In the genomic region with DNA sequence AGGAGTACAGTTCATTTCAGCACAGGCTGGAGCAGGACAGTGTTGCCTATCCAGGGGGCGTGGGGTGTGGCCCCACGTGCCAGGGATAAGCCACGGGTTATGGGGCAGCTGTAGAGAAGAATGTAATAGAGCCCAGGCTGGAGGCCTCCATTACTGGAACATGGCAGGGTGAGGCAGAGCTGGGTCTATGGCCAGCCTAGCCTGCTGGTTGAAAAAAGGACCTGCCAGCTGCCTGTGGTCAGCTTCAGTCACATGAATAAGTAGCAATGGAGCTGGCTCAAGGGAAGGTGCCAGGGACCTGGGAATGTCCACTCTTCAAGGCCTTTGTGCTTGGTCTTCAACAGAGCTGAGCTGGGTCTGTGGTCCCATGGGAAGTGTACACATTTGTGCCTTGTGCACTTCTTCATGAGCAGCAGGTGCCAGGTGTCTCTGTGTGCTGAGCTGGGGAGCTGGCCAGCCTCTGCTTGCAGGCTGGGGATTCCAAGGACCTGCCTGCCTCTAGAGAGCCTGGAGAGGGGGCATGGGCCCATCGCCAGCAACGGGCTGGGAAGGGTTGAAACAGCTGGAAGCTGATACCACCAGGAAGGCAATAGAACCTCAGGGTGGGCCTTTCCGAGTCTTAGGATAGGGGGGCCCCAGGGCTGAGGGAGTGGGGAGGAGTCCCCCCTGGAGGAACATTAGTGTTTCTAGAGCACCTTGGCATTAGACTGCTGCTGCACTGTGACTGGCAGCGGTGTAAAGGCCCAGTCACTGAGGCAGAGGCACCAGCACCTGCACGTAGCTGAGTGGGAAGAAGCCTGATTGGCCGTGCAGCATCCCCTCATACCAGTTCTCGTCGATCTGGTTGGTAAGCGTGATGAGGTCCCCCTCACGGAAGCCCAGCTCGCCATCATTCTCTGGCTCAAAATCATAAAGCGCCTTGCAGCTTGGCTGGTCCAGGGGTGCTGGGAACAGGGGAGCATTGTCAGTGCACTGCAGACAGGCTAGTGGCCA, we compare ENCODE assay signal across 1 mouse cellular context.
TF ChIP-seq lines count a peak whose summit lies in the region.

No protein-coding gene starts in this region.

TF ChIP-seq in MEL, 35 proteins besides CTCF, POLR2A, EP300 and RAD21:
- 0 out of 2 replicates have a peak, but pooled peaks have one; percentile 7 for TF ChIP-seq POLR2AphosphoS2 (IDR thresholded peaks at IDR 0.05; ENCODE audit: low read length)
- no peak for TF ChIP-seq KAT2A (conservative IDR thresholded peaks at IDR 0.05; ENCODE audit: low read depth, low read length)
